Mouse (Mus musculus): ENCODE data around the gene Exd2.
A peak's percentile ranks its signal among the peaks of the same experiment; 100 is the strongest.

Gene Exd2

DNA sequence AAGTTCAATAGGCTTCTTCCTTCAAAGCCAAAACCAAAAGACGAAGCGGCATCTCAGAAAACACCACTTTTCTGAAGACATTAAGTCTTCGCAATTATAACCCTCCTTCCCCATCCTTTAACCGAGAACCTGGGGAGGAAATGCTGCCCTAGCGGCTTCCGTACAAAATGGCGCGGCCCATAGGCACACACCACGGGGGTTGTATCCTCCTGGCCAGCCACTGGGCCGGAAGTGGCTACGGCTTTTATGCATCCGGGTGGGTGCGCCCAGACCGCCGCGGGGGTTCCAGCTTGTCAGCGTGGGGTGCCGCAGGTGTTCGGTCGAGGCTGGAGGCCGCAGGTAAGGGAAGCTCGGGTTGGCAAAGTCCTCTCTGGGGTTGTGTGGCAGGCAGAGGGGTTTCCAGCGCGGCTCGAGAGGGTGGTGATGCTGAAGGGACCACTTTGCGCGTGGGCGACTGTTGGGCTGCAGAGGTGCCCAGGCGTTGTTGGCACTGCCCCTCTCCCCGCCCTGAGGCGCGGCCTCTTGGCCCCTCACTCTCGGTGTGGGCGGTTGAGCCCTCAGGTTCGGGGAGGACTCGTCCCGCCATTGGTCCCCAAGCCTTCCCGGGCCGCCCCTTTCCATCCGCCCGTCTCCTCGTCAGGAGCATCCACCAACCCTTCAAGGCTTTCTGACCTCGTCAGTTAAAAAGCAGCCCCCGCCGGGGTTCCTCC lies at the start of gene Exd2:
Exd2 (plus strand) TSS at position 154 of the 710 bp plus-strand sequence.
- DNase-seq: peak; percentile 94

DNA sequence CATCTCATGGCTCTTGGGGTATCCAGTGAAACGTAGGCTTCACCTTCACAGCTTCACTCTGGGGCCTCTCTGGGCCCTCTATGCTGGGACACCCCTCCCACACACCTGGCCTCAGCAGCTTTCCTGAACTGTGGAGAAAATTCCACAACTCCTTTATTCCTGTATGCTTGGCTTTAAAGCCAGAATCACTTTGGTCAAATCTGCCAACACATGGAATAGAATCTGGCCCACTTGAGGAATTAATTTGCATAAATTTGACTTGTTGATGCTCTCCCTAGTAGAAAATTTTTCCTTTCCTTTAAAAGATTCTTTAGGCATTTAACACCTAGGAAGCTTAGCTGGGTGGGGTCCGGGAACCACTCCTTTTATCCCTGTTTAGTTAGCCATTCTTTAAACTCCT lies 47.8 kb upstream of the Exd2 start:
- no peak for DNase-seq

DNA sequence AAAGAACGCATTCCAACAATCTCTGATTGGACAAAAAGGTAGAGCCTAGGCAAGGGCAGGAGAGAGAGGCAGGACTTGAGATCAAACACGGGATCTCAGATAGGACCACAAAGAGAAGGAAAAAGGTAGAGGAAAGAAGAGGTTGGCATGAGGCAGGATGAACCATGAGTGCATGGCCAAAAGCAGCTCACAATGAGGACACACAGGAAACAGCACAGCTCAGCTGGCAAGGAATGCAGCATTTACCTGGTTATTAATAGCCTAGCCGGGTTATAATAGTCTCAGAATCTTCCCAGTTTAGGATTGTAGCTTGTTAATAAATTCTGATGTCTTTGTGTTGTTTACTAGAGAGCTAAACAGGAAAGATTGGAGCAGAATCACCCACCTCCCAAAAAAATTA lies 35.2 kb upstream of the Exd2 start:
- no peak for DNase-seq

DNA sequence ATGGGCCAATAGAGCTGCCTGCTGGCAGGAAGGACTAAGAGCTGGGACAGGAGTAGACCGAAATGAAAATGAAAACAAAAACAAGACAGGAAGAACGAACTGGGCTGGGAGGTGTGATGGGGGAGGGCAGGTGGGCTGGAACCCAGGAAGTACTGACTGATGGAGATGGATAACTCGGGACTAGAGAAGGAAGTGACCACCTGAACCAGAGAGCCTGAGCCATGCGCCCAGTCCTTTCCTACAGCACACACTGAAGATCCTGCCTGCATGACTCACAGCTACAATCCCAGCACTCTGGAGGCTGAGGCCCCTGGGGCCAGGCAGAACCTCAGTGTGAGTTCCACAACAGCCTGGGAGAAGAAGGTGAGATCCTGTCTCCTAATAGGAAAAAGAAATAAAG lies 29.6 kb upstream of the Exd2 start:
- DNase-seq: no peak

DNA sequence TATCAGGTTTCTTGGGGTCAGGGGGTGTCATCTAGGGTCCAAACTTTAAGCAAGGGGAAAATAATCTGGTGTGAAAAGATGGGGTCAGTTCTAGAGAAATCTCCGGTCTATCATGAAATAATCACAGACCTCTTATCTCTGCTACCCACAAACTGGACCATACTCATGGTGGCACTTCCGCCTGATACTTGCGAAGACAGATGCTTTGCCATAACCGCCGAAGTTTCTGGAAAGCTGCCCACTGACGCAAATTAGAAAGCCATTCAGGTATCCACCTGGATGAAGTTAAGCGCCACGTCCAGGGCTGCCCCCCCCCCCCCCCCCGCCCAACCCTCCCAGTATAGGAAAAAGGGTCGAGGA lies 28.3 kb upstream of the Exd2 start:
- no peak for DNase-seq

DNA sequence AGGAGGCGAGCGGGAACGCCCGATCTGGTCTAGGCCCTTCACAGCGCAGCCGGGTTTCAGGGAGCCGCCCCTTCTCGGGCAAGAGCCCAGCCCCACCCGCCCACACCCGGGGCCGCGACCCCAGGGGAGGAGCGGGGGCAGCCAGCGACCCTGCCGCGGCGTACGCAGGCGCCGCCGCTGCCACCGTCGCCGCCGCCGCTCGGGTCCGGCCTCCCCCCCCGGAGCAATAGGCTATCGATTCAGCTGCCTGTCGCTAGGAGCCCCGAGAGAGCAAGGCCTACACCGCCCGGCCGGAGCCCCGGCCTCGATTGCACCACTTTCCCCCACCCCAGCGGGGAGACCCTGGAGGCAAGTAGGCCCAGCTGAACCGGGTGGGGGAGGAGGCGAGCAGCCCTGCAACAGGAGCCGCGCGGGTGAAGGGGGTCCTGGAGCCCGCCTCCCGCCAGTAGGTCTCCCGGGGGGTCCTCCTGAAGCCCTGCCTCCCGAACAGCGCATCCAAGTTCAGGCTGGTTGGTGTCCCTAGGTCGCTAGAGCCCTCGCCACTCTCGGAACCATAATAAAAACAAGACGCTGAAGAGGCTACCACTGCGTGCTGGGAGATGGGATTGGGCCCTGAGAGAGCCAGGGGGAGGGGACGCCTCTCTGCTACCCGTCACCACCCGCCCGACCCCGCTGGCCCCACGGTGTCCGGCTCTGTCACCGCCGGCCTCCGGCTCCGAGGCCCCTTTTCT lies 27.8 kb upstream of the Exd2 start:
- peak; percentile 81 for DNase-seq

DNA sequence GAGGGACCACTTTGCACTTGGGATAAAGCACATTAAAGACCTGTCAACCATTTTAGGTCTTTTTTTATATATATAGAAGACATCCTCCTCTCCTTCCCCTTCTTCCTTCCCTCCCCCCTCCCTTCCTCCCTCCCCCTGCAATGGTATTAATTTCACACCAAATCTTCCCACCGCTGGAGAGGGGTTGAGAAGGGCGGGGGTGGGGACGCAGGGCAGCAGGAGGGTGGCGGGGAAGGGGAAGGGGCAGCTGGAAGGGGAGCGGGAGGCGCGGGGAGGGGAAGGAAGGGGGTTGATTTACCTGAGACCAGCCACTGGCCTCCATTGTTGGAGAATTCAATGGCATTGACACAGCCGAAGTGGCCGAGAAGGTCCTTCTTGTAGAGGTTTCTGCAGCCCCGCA lies 27.0 kb upstream of the Exd2 start:
- no peak for DNase-seq

DNA sequence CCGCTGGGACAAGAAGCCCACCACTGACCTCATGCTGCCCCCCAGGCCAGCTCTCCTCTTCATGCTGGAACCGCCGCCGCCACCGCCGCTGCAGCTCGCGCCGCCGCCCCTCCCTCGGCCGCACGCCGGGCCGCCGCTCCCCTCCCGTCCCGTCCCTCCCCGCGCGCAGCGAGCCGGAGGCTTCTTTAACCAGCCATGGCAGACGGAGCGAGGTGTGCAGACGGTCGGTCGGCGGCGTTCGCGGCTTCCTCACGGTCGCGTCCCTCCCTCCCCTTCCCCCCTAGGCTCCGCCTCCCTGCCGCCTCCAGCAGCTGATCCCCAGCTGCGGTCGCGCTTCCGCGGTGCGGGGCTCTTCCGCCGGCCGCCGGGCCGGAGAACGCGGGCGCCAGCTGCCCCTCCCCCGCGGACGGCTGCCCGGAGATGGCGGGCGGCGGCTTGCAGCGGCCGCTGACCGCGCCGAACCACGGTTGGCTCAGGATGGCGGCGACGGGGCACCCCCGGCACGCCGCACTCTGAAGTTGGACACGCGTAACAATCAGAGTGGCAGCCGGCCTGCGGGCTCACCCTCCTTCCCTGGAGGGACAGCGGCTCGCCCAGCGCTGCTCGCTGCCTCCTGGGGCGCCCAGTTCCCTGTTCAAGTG lies 26.4 kb upstream of the Exd2 start, which contains the start of gene Dcaf5:
Dcaf5 (minus strand) TSS at position 266 of the 641 bp plus-strand sequence.
- DNase-seq: peak; percentile 89

DNA sequence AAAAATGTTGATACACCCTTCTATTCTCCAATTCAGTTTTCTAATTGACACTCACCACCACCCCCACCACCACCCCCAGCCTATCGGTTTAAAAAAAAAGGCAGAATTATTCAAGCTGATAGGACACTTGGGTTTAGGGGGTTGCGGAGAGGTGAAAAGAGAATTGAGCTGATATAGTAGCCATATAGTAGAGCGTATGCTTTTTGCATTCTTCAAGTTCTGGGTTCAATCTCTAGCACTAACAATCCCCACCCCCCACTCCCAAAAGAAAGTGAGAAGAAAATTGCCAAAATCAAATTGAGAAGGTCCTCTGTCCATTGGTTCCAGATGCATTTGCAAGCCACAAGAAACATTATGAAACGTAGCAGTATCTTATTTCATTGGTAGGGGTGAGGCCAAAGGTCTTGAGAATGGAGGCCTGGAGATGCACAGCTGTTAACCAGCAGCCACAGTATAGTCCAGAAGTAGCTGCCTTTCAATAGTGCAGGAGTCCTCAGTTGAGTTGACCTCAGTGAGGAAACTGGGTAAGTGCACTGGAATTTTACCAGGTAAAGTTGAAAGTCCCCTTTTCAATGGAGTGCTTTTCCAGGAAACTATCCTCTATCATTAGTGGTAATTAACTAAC lies 25.7 kb upstream of the Exd2 start:
- no peak for DNase-seq

DNA sequence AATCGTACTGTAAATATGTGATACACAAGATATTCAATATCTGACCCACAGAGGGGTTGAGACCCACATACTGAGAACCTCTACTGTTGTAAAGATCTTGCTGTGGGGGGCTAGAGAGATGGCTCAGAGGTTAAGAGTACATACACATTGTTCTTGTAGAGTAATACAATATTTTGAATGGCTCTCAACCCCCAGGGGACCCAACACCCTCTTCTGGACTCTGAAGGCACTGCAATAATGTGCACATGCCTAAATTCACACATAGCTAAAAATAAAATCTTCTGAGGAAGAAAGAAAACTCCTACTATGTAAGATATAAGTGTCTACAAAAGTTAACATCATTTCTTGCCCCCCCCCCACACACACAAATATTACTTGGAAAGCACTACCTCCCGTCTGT lies 21.9 kb upstream of the Exd2 start:
- peak; percentile 25 for DNase-seq

DNA sequence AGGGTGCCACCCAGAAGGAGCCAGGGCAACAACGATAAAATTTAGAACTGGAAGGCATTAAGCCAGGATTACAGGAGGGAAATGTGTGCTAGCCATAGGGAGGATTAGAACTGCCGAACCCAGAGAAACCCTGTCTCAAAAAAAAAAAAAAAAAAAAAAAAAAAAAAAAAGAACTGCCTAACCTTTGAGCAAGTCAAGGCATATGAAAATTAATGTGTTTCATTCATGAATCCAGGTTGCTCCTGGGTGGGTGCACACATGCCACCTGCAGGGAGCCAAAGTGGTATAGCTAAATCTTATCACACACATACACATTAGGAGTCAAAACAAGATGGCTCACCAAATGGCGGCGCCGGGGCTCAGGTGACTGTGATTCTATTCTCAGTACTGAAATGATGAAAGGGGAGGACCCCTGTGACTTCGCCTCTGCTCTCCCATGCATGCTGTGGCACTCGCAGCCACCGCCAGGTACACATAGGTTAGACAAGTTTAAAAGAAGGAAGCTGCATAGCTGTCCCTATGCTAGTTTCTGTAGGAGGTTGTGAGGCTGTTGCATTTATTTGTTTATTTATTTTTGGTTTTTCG lies 18.3 kb upstream of the Exd2 start:
- no peak for DNase-seq

DNA sequence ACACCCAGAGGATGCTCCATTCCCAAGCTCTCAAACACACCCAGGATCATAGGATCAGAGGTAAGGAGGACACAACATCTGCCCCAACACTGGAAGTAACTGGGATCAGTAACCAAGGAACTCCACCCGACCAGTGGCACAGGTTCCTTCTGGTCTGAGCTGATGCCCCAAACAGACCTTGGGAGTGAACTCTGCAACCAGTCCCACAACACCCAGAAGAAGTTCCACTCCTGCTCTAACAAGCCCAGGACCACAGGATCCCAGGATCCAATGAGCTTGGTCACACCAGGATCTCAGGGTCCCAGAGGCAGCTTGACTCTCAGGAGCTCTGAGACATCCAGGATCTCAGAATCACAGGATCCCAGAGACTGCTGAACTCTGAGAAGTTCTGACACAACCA lies 9.4 kb upstream of the Exd2 start:
- DNase-seq: no peak

DNA sequence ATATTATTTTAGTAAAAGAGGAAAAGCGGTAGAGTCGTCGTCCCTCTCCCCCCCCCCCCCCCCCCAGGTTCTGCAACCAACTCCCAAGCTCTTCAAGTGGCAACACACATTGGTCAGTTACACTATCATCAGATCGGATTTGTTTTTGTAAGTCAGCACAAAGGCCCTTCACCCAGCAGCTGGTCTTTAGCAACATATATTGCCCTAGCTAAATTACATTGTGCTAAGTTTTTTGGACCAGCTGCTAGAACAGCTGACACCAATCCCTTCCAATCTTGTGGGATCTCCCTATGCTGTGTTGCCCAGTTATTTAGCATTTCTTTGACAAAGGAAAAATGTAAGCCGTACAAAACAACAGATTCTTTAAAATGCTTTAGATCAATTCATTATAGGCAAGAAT lies 4.9 kb upstream of the Exd2 start:
- no peak for DNase-seq

DNA sequence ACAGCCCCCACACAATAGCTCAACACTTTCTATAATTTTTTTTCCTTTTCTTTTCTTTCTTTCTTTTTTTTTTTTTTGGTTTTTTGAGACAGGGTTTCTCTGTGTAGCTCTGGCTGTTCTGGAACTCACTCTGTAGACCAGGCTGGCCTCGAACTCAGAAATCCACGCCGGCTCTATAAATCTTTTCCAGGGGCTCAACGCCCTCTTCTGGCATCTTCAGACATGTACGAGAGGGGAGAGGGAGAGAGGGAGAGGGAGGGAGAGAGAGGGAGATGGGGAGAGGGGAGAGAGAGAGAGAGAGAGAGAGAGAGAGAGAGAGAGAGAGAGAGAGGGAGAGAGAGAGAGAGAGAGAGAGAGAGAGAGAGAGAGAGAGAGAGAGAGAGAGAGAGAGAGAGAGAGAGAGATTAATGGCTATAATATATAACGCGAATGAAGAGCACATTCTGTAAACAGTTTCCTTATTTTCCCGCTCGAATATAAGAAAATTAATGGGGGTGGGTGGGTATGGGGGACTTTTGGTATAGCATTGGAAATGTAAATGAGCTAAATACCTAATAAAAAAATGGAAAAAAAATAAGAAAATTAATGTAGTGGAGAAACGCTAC lies 501 bp upstream of the Exd2 start:
- DNase-seq: peak; percentile 16

DNA sequence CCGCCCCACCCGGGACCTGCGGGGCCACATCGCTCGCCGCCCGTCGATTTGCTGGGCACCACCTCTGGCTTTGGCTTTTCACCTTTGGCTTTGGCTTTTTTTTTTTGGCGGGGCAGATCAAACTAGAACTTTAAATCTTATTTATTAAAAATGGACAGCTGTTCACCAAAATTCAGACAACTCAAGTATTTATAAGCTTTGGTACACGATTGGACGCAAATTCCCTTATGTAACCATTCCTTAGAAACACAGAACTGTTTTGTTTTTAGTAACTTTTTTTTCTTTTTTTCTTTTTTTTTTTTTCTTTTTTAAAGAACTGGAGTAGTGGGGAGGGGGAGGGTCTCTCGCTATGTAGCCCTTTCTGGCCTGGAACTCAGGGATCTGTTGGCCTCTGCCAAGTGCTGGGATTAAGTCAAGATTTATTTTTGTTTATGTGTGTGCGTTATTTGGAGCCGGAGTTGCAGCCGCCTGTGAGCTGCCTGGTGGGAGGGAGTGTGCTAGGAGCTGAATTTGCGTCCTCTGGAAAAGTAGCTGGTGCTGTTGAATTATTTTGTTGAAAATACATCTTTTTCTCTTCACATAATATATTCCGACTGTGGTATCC lies 873 bp downstream of the Exd2 start:
- peak; percentile 29 for DNase-seq

DNA sequence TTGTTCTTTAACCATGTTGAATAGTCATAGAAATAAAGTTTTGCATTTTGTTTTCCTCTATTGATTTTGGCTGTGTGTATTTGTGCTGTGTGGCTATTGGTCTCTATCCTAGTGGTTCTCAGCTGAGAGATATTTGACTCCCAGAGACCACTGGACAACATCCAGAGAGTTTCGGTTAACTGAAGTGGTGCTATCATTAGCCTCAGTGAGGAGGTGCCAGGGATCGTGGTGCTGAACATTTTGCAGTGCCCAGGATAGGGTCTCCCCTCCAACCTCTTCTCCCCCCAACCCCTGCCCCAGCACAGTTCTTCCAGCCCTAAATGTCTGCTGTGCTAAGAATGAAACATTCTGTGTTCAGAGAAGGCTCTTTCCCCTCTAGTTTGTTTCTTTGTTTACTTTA lies 7.3 kb downstream of the Exd2 start:
- no peak for DNase-seq

DNA sequence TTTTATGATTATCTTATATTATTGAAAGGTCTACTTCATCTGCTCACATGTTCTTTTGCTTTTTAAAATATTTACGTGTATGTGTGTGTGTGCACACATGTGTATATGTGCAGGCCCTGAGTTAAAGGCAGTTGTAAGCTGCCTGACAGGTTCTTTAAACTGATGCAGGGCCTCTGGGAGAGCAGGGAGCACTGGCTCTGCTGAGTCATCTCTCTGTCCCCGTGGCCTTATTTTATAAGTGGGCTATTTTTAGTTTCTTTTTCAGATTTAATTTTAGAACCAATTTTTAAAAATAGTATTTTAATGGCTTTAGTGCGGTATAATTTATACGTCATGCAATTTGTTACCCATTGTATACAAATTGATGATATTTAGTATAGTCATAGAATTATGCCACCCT lies 9.0 kb downstream of the Exd2 start:
- DNase-seq: no peak

DNA sequence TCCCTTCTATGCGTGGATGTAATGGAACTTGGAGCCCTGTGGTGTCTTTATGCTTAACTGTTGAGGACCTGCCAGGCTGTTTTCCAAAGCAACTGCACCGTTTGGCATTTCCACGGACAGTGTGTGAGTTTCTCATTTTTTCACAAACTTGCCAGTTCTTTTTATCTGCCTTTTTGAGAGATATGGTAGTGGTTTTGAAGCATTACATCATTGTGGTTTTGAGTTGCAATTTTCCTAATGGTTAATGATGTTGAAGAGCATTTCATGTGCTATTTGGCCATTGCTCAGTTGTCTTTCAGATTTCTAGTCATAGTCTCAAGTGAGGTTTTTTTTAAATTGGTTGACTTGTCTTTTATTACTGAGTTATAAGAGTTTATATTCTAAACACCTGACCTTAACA lies 10.8 kb downstream of the Exd2 start:
- no peak for DNase-seq

DNA sequence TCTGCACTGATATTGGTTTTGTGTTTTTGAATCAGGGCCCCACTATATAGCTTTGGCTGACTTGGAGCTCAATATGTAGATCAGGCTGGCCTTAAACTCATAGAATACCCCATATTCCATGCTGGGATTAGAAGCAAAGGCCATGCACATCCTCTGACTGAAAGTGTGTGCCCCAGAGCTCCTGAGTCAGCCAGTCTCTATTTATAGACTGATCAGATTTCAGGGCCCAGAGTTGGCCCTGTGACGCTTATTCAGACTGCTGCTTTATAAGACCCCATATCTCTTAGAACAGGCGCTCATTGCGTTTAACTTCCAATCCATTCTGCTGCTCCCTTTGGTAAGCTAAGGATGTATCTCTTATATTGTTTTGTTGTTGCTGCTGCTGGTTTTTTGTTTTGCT lies 17.1 kb downstream of the Exd2 start:
- no peak for DNase-seq

DNA sequence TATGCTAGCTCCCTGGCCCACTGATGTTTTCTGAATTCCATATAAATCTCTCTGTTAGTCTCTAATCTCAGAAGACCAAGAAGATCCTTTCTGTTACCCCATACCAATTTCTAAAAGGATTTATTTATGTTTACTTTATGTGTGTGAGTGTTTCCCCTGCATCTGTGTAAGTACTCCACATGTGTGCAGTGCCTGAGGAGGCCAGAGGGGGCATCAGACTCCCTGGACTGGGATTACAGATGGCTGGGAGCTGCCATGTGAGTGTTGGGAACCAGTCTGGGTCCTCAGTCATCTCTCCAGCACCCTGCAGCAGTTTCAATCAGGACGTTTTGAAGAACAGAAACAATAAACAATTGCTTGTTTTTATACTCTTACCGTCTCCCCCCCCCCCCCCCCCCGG lies 20.5 kb downstream of the Exd2 start:
- DNase-seq: no peak

DNA sequence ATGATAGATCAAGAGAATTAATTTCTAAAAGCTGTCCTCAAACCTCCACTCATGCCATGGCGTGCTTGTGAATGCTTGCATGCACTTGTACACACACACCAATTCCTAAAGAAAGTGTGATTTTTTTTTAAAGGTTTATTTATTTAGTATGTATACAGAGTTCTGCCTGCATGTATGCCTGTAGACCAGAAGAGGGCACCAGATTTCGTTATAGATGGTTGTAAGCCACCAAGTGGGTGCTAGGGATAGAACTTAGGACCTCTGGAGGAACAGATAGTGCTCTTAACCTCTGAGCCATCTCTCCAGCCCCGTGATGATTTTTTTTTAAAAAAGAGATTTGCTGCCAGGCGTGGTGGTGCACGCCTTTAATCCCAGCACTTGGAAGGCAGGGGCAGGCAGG lies 30.4 kb downstream of the Exd2 start:
- DNase-seq: no peak

DNA sequence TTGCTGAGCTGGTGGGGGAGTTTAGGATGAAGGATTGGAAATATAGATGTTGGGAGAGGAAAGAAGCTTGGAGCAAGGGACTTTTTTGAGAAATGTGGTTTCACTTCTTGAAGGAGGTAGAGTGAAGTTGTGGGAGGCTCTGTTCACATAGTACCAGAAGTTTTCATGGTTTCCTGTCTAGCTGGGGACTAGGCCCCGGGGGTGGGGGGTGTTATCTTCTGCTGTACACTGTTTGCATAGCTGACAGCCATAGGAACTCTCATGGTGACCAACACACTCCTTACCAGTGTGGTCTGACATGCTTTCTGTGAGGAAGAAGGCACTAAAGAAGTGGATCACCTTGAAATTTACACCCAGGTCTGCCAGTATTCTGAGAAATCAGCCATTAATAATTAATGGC lies 32.8 kb downstream of the Exd2 start:
- DNase-seq: no peak

DNA sequence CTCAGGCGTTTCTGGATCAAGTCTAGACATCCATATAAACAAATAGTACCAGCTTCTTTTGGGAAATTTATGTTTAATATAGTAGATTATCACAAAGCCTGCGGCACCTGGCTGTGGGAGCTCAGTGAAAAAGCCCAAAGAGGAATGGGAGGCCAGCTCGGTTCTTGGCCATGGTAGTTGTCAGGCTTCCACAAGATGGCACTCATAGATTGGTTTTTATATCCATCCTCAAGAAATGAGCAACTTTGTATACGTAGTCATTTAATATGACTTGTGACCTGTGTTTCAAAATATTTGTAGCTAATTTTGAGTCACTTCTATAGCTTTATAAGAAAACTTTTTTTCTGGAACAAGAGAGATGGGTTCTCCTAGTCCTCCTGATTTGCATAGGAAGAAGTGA lies 35.5 kb downstream of the Exd2 start:
- DNase-seq: no peak
